Mouse (Mus musculus): Measurements from ENCODE around the gene AC129217.1. TPM values are rescaled to one million over a fixed set of nuclear protein-coding genes. Genes with fewer than 3 reads are reported as not detected.
A peak's percentile ranks its signal among the peaks of the same experiment; 100 is the strongest.

Gene AC129217.1
- total and polyA plus RNA-seq, 2 experiments from 2014 or later, result 12.7 TPM; not detected in 1

DNA sequence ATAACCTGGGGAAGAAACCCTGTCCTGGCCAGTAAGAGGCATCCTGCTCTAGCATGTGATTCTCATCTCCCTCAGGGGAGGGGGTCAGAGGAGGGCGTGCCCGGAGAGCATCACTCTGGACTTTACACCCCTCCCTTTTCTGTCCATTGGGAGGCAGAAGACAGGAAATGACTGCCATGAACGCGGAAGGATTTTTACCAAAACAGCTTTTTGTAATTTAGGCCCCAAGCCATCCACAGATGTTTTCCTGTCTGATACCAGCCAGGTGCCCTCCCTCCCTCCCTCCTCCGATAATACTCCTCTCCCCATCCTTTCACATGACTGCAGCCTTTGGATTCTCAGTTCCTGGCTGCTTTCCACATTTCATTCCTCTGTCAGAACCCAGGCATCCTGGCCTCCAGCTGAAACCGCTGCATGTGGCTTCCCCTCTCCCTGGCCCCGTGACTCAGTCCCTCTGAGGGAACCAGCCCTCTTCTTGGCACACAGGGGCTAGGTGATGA is 20.9 kb downstream of the AC129217.1 start, which contains the start of gene Lrrn4cl:
Gene Lrrn4cl, plus strand, starts transcription at position 367 of the 500 bp plus-strand sequence.
- ATAC-seq (ENCODE audit: low FRiP score), result peak; percentile 53; the same call in 1 of the 2 replicates
- Histone ChIP-seq H3K27ac (ENCODE audit: low read depth, low read length) (no peak within 1 kb of the TSS), H3K4me3 (ENCODE audit: low read depth, low read length) (no peak within 1 kb of the TSS), H3K9ac (replicated peaks; ENCODE audit: low read length, poor library complexity, severe bottlenecking) (no peak within 1 kb of the TSS), H3K4me1 (ENCODE audit: insufficient read depth, low read length) (no peaks in the 10 kb centered on the region), H3K4me2 (ENCODE audit: low read depth, low read length, poor library complexity, severe bottlenecking) (no peak within 1 kb of the TSS), H3K27me3 (ENCODE audit: insufficient read depth, low read length) (no peaks in the 10 kb centered on the region), H3K9me3 (ENCODE audit: low read length) (no peaks in the 10 kb centered on the region), H3K36me3 (ENCODE audit: insufficient read depth, low read length) (peaks cover 31% of the 10 kb centered on the region)
- peak; percentile 8; the same call in 1 of the 2 replicates for TF ChIP-seq CTCF (IDR thresholded peaks at IDR 0.05)
- WGBS, result 34% methylated on average over 7 of the region's 7 CpGs
- DNase-seq (ENCODE audit: low spot score), result peak; percentile 64

DNA sequence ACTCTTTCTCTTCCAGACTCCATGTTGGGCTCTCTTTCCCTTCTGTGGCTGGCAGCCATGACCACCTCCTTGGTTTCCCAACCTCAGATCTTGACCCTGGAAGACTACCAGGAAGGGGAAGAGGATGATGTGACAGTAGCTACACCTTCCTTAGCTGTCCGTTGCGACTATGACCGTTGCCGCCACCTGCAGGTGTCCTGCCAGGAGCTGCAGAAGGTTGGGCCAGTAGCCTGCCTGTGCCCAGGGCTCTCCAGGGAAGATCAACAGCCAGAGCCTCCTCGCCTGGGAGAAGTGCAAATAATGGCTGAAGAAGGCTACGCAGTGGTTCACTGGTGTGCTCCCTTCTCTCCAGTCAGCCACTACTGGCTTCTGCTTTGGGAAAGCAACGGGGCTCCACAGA is 22.1 kb downstream of the AC129217.1 start:
- Histone ChIP-seq H3K9me3 (ENCODE audit: low read length) (no peaks in the 10 kb centered on the region), H3K9ac (replicated peaks; ENCODE audit: low read length, poor library complexity, severe bottlenecking) (no peak overlapping the region), H3K36me3 (ENCODE audit: insufficient read depth, low read length) (peaks cover 20% of the 10 kb centered on the region), H3K27ac (ENCODE audit: low read depth, low read length) (no peak overlapping the region), H3K4me1 (ENCODE audit: insufficient read depth, low read length) (no peaks in the 10 kb centered on the region), H3K4me2 (ENCODE audit: low read depth, low read length, poor library complexity, severe bottlenecking) (no peak overlapping the region), H3K4me3 (ENCODE audit: low read depth, low read length) (no peak overlapping the region), H3K27me3 (ENCODE audit: insufficient read depth, low read length) (no peaks in the 10 kb centered on the region)
- WGBS, result 50% methylated on average over 7 of the region's 7 CpGs
- DNase-seq (ENCODE audit: low spot score) (no peak), ATAC-seq (ENCODE audit: low FRiP score) (no peak)
- no peak for TF ChIP-seq CTCF (IDR thresholded peaks at IDR 0.05)

DNA sequence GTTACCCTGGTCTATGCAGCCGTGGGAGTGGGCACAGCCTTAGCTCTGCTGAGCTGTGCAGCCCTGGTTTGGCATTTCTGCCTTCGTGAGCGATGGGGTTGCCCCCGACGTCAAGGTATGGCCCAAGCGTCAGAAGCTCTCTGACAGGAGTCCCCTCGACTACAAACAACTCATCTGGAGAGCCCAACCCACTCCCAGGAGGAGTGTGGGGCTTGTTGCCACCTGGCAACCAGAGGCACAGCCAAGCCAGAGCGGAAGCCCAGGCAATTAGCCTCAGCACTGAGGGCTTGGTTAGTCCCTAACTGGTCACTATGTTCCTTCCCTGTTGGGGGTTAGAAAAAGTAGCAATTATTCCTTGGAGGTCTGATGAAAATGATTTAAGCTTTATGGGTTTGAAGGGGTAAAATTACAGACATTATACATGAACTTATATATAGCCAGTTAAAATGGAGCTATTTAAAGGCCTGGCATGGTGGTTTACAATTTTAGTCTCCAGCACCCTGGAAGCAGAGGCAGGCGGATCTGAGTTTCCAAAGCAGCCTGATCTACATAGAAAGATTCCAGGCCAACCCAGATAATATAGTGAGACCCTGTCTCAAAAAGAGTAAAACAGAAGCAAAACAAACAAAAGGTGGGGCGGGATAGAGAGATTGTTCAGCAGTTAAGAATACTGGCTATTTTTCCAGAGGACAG is 22.8 kb downstream of the AC129217.1 start:
- H3K9ac ChIP-seq (replicated peaks; ENCODE audit: low read length, poor library complexity, severe bottlenecking), result no peak overlapping the region
- no peak overlapping the region for H3K4me2 ChIP-seq (ENCODE audit: low read depth, low read length, poor library complexity, severe bottlenecking)
- H3K4me3 ChIP-seq (ENCODE audit: low read depth, low read length), result no peak overlapping the region
- WGBS, result 68% methylated on average over 10 of the region's 10 CpGs
- ATAC-seq (ENCODE audit: low FRiP score), result no peak
- no peaks in the 10 kb centered on the region for H3K27me3 ChIP-seq (ENCODE audit: insufficient read depth, low read length)
- TF ChIP-seq CTCF (IDR thresholded peaks at IDR 0.05), result no peak
- no peak overlapping the region for H3K27ac ChIP-seq (ENCODE audit: low read depth, low read length)
- DNase-seq (ENCODE audit: low spot score), result no peak
- peaks cover 12% of the 10 kb centered on the region for H3K36me3 ChIP-seq (ENCODE audit: insufficient read depth, low read length)
- no peaks in the 10 kb centered on the region for H3K9me3 ChIP-seq (ENCODE audit: low read length)
- H3K4me1 ChIP-seq (ENCODE audit: insufficient read depth, low read length), result no peaks in the 10 kb centered on the region

DNA sequence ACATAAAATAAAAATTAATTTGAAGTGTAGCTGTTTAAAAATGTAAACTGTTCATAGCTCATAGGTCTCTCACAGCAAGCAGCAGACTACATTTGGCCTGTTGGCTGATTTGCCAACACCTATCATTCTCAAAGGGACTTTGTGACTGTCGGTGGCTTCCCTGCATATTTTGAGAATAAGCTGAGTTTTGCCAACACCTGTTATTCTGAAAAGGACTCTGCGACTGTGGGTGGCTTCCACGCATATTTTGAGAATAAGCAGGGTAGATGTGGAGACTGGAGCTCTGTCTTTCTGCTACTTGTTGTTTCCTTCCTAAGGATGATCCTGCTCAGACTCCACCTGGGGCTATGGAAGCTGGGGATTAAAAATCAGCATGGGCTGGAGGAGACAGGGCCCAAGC is 23.5 kb downstream of the AC129217.1 start:
- peaks cover 7% of the 10 kb centered on the region for H3K36me3 ChIP-seq (ENCODE audit: insufficient read depth, low read length)
- H3K27ac ChIP-seq (ENCODE audit: low read depth, low read length), result no peak overlapping the region
- H3K9ac ChIP-seq (replicated peaks; ENCODE audit: low read length, poor library complexity, severe bottlenecking), result no peak overlapping the region
- no peak overlapping the region for H3K4me2 ChIP-seq (ENCODE audit: low read depth, low read length, poor library complexity, severe bottlenecking)
- H3K27me3 ChIP-seq (ENCODE audit: insufficient read depth, low read length), result no peaks in the 10 kb centered on the region
- H3K4me1 ChIP-seq (ENCODE audit: insufficient read depth, low read length), result no peaks in the 10 kb centered on the region
- ATAC-seq (ENCODE audit: low FRiP score), result no peak
- DNase-seq (ENCODE audit: low spot score), result no peak
- WGBS, result 84% methylated on average over 3 of the region's 3 CpGs
- no peak overlapping the region for H3K4me3 ChIP-seq (ENCODE audit: low read depth, low read length)
- H3K9me3 ChIP-seq (ENCODE audit: low read length), result no peaks in the 10 kb centered on the region
- no peak for TF ChIP-seq CTCF (IDR thresholded peaks at IDR 0.05)

DNA sequence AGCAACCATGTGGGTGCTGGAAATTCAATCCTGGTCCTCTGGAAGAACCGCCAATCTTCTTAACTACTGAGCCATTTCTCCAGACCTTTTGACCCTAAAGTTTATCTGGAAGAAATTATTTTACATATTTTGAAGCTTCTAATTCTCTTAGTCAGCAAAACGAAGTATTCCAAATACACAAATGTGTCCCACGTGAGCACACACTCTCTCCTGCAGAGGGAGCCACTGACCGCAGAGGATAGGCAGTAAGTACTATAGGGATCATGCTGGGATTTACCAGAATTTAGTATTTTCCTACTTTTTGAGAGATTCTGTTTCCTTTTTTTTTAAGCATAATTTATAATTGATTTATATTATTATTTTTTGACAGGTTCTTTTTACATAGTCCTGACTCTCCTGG is 28.1 kb downstream of the AC129217.1 start:
- ATAC-seq (ENCODE audit: low FRiP score), result no peak
- WGBS, result 44% methylated on average over 4 of the region's 4 CpGs
- Histone ChIP-seq H3K4me3 (ENCODE audit: low read depth, low read length) (no peak overlapping the region), H3K27me3 (ENCODE audit: insufficient read depth, low read length) (no peaks in the 10 kb centered on the region), H3K4me2 (ENCODE audit: low read depth, low read length, poor library complexity, severe bottlenecking) (no peak overlapping the region), H3K4me1 (ENCODE audit: insufficient read depth, low read length) (no peaks in the 10 kb centered on the region), H3K36me3 (ENCODE audit: insufficient read depth, low read length) (no peaks in the 10 kb centered on the region), H3K9me3 (ENCODE audit: low read length) (no peaks in the 10 kb centered on the region), H3K9ac (replicated peaks; ENCODE audit: low read length, poor library complexity, severe bottlenecking) (no peak overlapping the region), H3K27ac (ENCODE audit: low read depth, low read length) (no peak overlapping the region)
- peak; percentile 70 for TF ChIP-seq CTCF (IDR thresholded peaks at IDR 0.05)
- DNase-seq (ENCODE audit: low spot score), result peak; percentile 42

DNA sequence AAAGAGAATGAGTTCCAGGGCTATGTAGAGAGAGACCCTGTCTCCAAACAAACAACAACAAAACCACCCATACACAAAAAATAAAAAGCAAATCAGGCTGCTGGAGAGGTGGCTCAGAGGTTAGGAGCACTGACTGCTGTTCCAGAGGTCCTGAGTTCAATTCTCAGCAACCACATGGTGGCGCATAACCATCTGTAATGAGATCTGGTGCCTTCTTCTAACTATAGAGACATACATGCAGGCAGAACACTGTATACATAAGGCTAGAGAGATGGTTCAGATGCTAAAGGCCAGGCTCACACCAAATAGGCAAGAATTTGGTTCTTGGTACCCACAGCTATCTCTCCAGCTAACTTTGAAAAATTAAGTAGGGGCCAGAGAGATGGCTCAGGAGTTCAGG is 29.4 kb downstream of the AC129217.1 start:
- TF ChIP-seq CTCF (IDR thresholded peaks at IDR 0.05), result peak; percentile 57
- no peaks in the 10 kb centered on the region for H3K4me1 ChIP-seq (ENCODE audit: insufficient read depth, low read length)
- no peak for DNase-seq (ENCODE audit: low spot score)
- no peak for ATAC-seq (ENCODE audit: low FRiP score)
- H3K27ac ChIP-seq (ENCODE audit: low read depth, low read length), result no peak overlapping the region
- H3K4me2 ChIP-seq (ENCODE audit: low read depth, low read length, poor library complexity, severe bottlenecking), result no peak overlapping the region
- no peak overlapping the region for H3K9ac ChIP-seq (replicated peaks; ENCODE audit: low read length, poor library complexity, severe bottlenecking)
- WGBS, result 11% methylated on average over 1 of the region's 1 CpGs
- H3K9me3 ChIP-seq (ENCODE audit: low read length), result no peaks in the 10 kb centered on the region
- no peaks in the 10 kb centered on the region for H3K27me3 ChIP-seq (ENCODE audit: insufficient read depth, low read length)
- H3K4me3 ChIP-seq (ENCODE audit: low read depth, low read length), result no peak overlapping the region
- no peaks in the 10 kb centered on the region for H3K36me3 ChIP-seq (ENCODE audit: insufficient read depth, low read length)
